Mouse (Mus musculus) intestine, postnatal 0 days (tissue): ENCODE results near the gene Crtc3. TPM values are rescaled to one million over a fixed set of nuclear protein-coding genes. Genes with fewer than 3 reads are reported as not detected.

Experiments used
- ATAC-seq: fragments of 200-750 bp; cut with Nextera tagmentation; 2 replicates; pipeline ENCODE4 v1.8.0; 2017; ENCODE audit warnings: mild to moderate bottlenecking, moderate TSS enrichment, moderate library complexity
- H3K27ac ChIP-seq: fragments of 300-500 bp; sonication (generic); 2 replicates; pipeline ENCODE4 v1.5.1; 2014; ENCODE audit warnings: mild to moderate bottlenecking, low read depth, low read length, moderate library complexity
- H3K27me3 ChIP-seq: fragments of 300-500 bp; sonication (generic); replicated peaks from 2 replicates; pipeline ENCODE4 v1.6.1; 2014; ENCODE audit warnings: low read length, mixed read lengths; ENCODE audit not compliant: control insufficient read depth, insufficient read depth
- H3K36me3 ChIP-seq: fragments of 300-500 bp; sonication (generic); 2 replicates; pipeline ENCODE4 v1.6.1; 2014; ENCODE audit warnings: mild to moderate bottlenecking, moderate library complexity; ENCODE audit not compliant: control insufficient read depth, insufficient read depth
- H3K4me1 ChIP-seq: fragments of 300-500 bp; sonication (generic); replicated peaks from 2 replicates; pipeline ENCODE4 v1.6.1; 2014; ENCODE audit warnings: antibody characterized with exemption, low read length, mixed read lengths; ENCODE audit not compliant: control insufficient read depth, insufficient read depth
- H3K4me2 ChIP-seq: fragments of 300-500 bp; sonication (generic); replicated peaks from 2 replicates; pipeline ENCODE4 v1.6.1; 2014; ENCODE audit warnings: low read depth, mild to moderate bottlenecking, moderate library complexity
- H3K4me3 ChIP-seq: fragments of 300-500 bp; sonication (generic); 2 replicates; pipeline ENCODE4 v1.5.1; 2014; ENCODE audit warnings: low read depth, low read length
- H3K9ac ChIP-seq: fragments of 300-500 bp; sonication (generic); 2 replicates; pipeline ENCODE4 v1.6.1; 2014; ENCODE audit warnings: mild to moderate bottlenecking, low read depth, low read length
- H3K9me3 ChIP-seq: fragments of 300-500 bp; sonication (generic); 2 replicates; pipeline ENCODE4 v1.6.1; 2016; ENCODE audit warnings: mixed run types; ENCODE audit not compliant: control insufficient read depth
- CTCF ChIP-seq: sonication (generic); IDR thresholded peaks from 2 replicates; pipeline ENCODE4 v1.5.1; 2016; ENCODE audit warnings: low read depth, mild to moderate bottlenecking, control low read depth, antibody characterized with exemption, moderate library complexity
- WGBS: fragments of 180-500 bp; shearing (Covaris S2); extraction: QIAGEN DNeasy Blood & Tissue Kit; methylation state at CpG from one replicate; pipeline ENCODE4 v1.1.7; 2014; 5-methylcytosine and 5-hydroxymethylcytosine counted together
- polyA plus RNA-seq: library from polyadenylated mRNA; unstranded; fragments of >200 nt; fragmentation: Nextera tagmentation; extraction: Ambion mirVana; gene quantifications from 2 replicates; pipeline ENCODE4 v1.2.1, GENCODE M21; 2015

The Crtc3 gene
- polyA plus RNA-seq, 1 experiment from 2014 or later, result 11.5 TPM

DNA sequence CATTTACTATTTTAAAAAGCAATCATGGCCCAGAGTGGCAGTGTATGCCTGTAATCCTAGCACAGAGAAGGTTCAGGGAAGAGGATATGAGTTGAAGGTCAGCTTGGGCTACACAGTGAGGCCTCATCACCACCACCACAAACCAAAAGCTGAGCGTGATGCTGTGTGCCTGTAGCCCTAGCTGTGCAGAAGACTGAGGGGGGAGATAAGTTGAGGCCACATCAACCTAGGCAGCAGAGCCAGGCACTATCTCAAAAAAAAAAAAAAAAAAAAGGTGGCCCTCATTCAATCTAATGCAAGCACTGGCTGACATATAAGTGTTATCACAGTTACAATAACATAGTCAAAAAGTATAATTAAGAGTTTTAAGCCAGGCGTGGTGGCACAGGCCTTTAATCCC, 30.4 kb upstream of the Crtc3 start:
- Histone ChIP-seq H3K9me3 (no peaks in the 10 kb centered on the region), H3K27ac (no peak overlapping the region), H3K36me3 (peaks cover 91% of the 10 kb centered on the region), H3K9ac (no peak overlapping the region), H3K27me3 (no peaks in the 10 kb centered on the region), H3K4me3 (no peak overlapping the region), H3K4me1 (no peaks in the 10 kb centered on the region), H3K4me2 (no peak overlapping the region)
- ATAC-seq, result no peak
- WGBS, result 96% methylated on average over 2 of the region's 2 CpGs
- no peak for TF ChIP-seq CTCF

DNA sequence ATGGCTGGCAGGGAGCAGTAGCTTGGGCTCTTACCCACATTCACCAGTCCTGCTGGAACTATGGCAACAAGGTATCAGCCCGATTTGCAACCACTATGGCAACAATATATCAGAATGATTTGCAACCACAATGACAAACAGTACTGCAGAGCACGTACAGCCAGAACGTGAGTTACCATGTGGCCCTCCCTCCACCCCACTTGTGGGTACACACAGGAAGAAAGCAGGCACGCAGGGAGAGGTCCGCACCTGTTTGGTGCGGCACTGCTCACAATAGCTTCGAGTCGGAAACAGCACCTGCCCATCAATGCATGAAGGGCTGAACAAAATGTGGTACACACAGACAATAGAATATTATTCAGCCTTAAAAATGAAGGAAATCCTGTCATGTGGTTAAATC, 29.8 kb upstream of the Crtc3 start:
- no peak for TF ChIP-seq CTCF
- Histone ChIP-seq H3K27me3 (no peaks in the 10 kb centered on the region), H3K36me3 (peaks cover 91% of the 10 kb centered on the region), H3K27ac (no peak overlapping the region), H3K9me3 (no peaks in the 10 kb centered on the region), H3K9ac (no peak overlapping the region), H3K4me1 (no peaks in the 10 kb centered on the region), H3K4me3 (no peak overlapping the region), H3K4me2 (no peak overlapping the region)
- ATAC-seq, result no peak
- 90% methylated on average over 8 of the region's 8 CpGs for WGBS

DNA sequence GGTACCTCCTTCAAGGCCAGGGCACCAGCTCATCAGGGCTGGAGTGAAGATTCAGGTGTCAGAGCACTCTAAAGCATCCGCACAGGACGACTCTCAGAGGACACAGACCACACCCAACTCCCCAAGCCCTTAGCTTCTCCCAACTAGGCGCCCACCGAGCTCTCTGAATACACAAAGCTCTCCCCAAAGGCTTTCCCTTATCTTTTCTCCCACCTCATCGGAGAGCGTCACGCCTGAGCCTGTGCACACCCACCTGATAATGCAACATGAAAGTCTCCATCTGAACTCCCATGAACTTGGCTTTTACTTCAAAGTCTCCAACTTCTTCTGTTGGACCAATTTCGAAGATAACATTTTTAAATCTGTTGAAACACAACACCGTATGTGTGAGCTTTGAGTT, 28.1 kb upstream of the Crtc3 start:
- Histone ChIP-seq H3K27me3 (no peaks in the 10 kb centered on the region), H3K9me3 (no peaks in the 10 kb centered on the region), H3K4me1 (no peaks in the 10 kb centered on the region), H3K9ac (no peak overlapping the region), H3K27ac (no peak overlapping the region), H3K36me3 (peaks cover 89% of the 10 kb centered on the region), H3K4me2 (no peak overlapping the region), H3K4me3 (no peak overlapping the region)
- no peak for ATAC-seq
- no peak for TF ChIP-seq CTCF
- 77% methylated on average over 9 of the region's 9 CpGs for WGBS

DNA sequence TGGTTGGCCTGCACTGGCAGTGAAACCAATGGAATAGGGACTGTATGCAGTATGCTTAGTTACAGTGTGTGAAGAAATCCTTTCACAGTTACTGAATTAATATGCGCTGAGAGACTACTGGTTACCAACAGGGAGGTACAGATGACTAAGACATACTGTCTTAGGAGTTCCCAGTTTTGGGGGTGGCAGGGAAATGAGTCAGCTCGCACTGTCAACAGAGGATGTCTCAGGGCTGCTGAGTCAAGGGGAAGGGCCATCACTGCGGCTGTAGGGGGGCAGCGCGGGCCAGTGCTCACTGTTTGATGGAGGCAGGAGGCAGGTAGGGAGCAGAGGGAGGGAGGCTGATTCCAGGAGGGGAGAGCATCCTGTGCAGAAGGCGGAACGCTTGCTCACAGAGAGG, 26.6 kb upstream of the Crtc3 start:
- H3K4me3 ChIP-seq, result no peak overlapping the region
- no peak overlapping the region for H3K4me2 ChIP-seq
- H3K27me3 ChIP-seq, result no peaks in the 10 kb centered on the region
- H3K9ac ChIP-seq, result no peak overlapping the region
- ATAC-seq, result no peak
- H3K4me1 ChIP-seq, result no peaks in the 10 kb centered on the region
- no peaks in the 10 kb centered on the region for H3K9me3 ChIP-seq
- H3K36me3 ChIP-seq, result peaks cover 81% of the 10 kb centered on the region
- no peak overlapping the region for H3K27ac ChIP-seq
- TF ChIP-seq CTCF, result no peak
- WGBS, result 83% methylated on average over 7 of the region's 7 CpGs

DNA sequence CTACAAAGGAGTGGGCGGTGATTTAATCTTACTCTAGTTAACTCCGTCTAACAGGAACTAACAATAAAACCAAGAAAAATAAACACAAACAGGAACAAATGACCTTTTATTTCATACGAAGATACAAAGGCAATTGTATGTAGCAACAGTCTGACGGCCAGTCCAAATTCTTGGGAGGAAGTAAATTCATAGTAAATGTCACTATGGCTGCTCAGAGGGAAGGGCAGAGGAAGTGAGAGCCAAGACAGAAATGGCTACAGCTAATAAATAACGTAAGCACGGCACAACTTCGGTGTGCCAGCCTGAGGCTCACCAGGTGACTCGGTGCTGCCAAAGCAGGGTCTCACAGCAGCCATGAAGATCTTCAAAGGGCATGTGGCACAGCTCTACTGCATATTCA, 22.8 kb upstream of the Crtc3 start:
- no peak overlapping the region for H3K27ac ChIP-seq
- peaks cover 3% of the 10 kb centered on the region; the same call in 1 of the 2 replicates for H3K9me3 ChIP-seq
- 60% methylated on average over 8 of the region's 8 CpGs for WGBS
- H3K4me3 ChIP-seq, result no peak overlapping the region
- H3K4me2 ChIP-seq, result no peak overlapping the region
- no peak for ATAC-seq
- H3K36me3 ChIP-seq, result peaks cover 48% of the 10 kb centered on the region
- no peaks in the 10 kb centered on the region for H3K27me3 ChIP-seq
- H3K9ac ChIP-seq, result no peak overlapping the region
- no peaks in the 10 kb centered on the region for H3K4me1 ChIP-seq
- no peak for TF ChIP-seq CTCF

DNA sequence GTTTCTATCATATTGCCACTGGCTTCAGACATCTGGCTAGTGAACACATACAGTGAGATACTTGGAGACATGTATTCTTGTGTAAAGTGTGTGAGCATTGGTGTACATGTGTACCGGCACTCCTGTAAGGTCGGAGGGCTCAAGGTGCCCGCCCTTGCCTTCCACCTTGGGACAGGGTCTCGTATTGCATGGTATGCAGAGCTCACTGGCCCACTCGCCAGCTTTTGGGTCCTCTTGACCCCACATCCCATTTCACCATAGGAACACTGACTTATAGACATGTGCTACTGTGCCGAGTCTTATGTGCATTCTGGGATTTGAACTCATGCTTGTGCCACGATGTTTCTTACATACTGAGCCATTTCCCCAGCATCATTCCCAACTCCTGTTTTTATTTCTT, 21.7 kb upstream of the Crtc3 start:
- Histone ChIP-seq H3K4me3 (no peak overlapping the region), H3K4me2 (no peak overlapping the region), H3K36me3 (peaks cover 37% of the 10 kb centered on the region), H3K4me1 (no peaks in the 10 kb centered on the region), H3K27ac (no peak overlapping the region), H3K9me3 (peaks cover 3% of the 10 kb centered on the region; the same call in 1 of the 2 replicates), H3K27me3 (no peaks in the 10 kb centered on the region), H3K9ac (no peak overlapping the region)
- TF ChIP-seq CTCF, result no peak
- ATAC-seq, result no peak
- 96% methylated on average over 7 of the region's 7 CpGs for WGBS

DNA sequence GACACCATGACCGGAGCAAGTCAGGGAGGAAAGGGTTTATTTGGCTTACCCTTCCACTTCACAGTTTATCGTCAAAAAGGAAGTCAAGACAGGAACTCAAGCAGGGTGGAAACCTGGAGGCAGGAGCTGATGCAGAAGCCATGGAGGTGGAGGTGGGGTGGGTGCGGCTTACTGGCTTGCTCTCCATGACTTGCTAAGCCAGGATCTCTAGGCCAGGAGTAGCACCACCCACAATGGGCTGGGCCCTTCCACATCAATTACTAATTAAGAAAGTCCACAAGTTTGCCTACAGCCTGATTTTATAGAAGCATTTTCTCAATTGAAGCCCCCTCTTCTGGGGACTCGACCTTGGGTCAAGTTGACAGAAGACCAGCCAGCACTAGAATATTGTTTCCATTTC, 15.4 kb upstream of the Crtc3 start:
- H3K36me3 ChIP-seq, result no peaks in the 10 kb centered on the region
- WGBS, result 82% methylated on average over 4 of the region's 4 CpGs
- no peak overlapping the region for H3K9ac ChIP-seq
- no peak for ATAC-seq
- H3K9me3 ChIP-seq, result no peaks in the 10 kb centered on the region
- H3K27ac ChIP-seq, result no peak overlapping the region
- H3K4me1 ChIP-seq, result no peaks in the 10 kb centered on the region
- H3K4me2 ChIP-seq, result no peak overlapping the region
- no peaks in the 10 kb centered on the region for H3K27me3 ChIP-seq
- H3K4me3 ChIP-seq, result no peak overlapping the region
- no peak for TF ChIP-seq CTCF
